Mouse (Mus musculus) heart, adult 2 months (tissue): ENCODE measurements around the gene Rtn2.

ENCODE experiments used
- CTCF ChIP-seq: fragments of 200-600 bp; IDR thresholded peaks from 2 replicates; pipeline ENCODE4 v1.8.1; 2022; ENCODE audit warnings: antibody characterized with exemption, mild to moderate bottlenecking, moderate library complexity
- EP300 ChIP-seq: fragments of 200-500 bp; IDR thresholded peaks from 2 replicates; pipeline ENCODE4 v1.6.1; 2011; ENCODE audit warnings: low read depth, low read length, control low read depth; ENCODE audit not compliant: insufficient read depth
- POLR2A ChIP-seq: fragments of 200-500 bp; IDR thresholded peaks from 2 replicates; pipeline ENCODE4 v1.6.1; 2011; ENCODE audit warnings: mild to moderate bottlenecking, low read depth, low read length, control low read depth; ENCODE audit not compliant: insufficient read depth

DNA sequence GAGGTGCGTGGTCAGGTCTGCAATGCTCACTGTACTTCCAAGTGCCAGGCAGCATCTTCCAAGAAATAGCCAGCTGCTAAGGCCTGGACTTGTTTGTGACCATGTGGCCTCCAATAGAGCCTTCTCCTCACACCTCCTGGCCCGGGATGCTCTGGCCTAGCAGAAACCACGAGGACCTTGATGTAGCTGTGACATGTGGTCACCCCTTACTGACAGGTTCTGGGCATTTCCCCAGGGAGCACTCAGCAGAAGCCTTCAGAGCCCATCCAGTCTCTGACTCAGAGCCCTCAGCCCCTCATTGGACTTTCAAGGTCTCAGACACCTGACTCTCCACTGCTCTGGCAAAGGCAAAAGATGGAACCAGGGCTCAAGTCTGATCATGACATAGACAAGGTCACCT, 37.3 kb upstream of the Rtn2 start:
- no peak for TF ChIP-seq POLR2A
- no peak for TF ChIP-seq CTCF
- TF ChIP-seq EP300: no peak
